Mouse (Mus musculus): ENCODE data around the gene Sbk2. TPM values are rescaled to one million over a fixed set of nuclear protein-coding genes. Genes with fewer than 3 reads are reported as not detected.

The Sbk2 gene
- total RNA-seq, 2 experiments from 2014 or later, result 31.0 to 46.5 TPM

Other genes with a start within 250 kb of the Sbk2 start
- gene Tmem150b, start 239.2 kb downstream of the Sbk2 start, total RNA-seq (2021), result under 1 TPM in 1 of 2 experiments, not detected in 1; 0.27 TPM
- 10 to 100 TPM; 20.6 to 34.1 TPM for gene Kmt5c, start 224.3 kb downstream of the Sbk2 start, total RNA-seq (2021)
- gene Cox6b2, start 211.3 kb downstream of the Sbk2 start, total RNA-seq (2021), result 1 to 10 TPM; 4.3 to 5.4 TPM
- gene Fam71e2, start 193.1 kb downstream of the Sbk2 start, total RNA-seq (2021), result not detected
- under 1 TPM; 0.20 to 0.31 TPM for gene Il11, start 181.5 kb downstream of the Sbk2 start, total RNA-seq (2021)
- gene Tmem190, start 181.5 kb downstream of the Sbk2 start, total RNA-seq (2021), result not detected
- gene Tmem238, start 174.8 kb downstream of the Sbk2 start, total RNA-seq (2021), result 1 to 10 TPM; 3.5 to 6.3 TPM
- 100 to 1,000 TPM; 796 to 873 TPM for gene Rpl28, start 171.5 kb downstream of the Sbk2 start, total RNA-seq (2021)
- 100 to 1,000 TPM in 1 of 2 experiments, 10 to 100 TPM in 1; 91.1 to 107 TPM for gene Ube2s, start 151.8 kb downstream of the Sbk2 start, total RNA-seq (2021)
- under 1 TPM; 0.12 to 0.18 TPM for gene Shisa7, start 119.7 kb downstream of the Sbk2 start, total RNA-seq (2021)
- 1 to 10 TPM; 1.9 to 4.3 TPM for gene Isoc2b, start 94.1 kb downstream of the Sbk2 start, total RNA-seq (2021)
- 10 to 100 TPM; 13.3 to 14.3 TPM for gene Isoc2a, start 87.3 kb downstream of the Sbk2 start, total RNA-seq (2021)
- gene Gm36210, start 57.9 kb downstream of the Sbk2 start, total RNA-seq (2021), result under 1 TPM in 1 of 2 experiments, not detected in 1; 0.19 TPM
- gene Zfp628, start 49.2 kb downstream of the Sbk2 start, total RNA-seq (2021), result 10 to 100 TPM in 1 of 2 experiments, 1 to 10 TPM in 1; 9.9 to 10.5 TPM
- 1 to 10 TPM; 1.9 to 4.4 TPM for gene Nat14, start 42.4 kb downstream of the Sbk2 start, total RNA-seq (2021)
- gene Ssc5d, start 38.6 kb downstream of the Sbk2 start, total RNA-seq (2021), result 10 to 100 TPM; 43.3 to 55.0 TPM
- under 1 TPM in 1 of 2 experiments, not detected in 1; 0.28 TPM for gene Sbk3, start 6.8 kb upstream of the Sbk2 start, total RNA-seq (2021)
- 10 to 100 TPM; 15.2 to 18.2 TPM for gene Zfp579, start 31.8 kb upstream of the Sbk2 start, total RNA-seq (2021)
- 1 to 10 TPM; 6.9 to 8.0 TPM for gene Zfp524, start 50.0 kb upstream of the Sbk2 start, total RNA-seq (2021)
- 10 to 100 TPM; 16.4 to 20.0 TPM for gene Fiz1, start 50.3 kb upstream of the Sbk2 start, total RNA-seq (2021)
- gene Gm44973, start 51.1 kb upstream of the Sbk2 start, total RNA-seq (2021), result not detected
- gene Zfp865, start 56.0 kb upstream of the Sbk2 start, total RNA-seq (2021), result 10 to 100 TPM; 16.8 to 21.0 TPM
- gene Ccdc106, start 56.1 kb upstream of the Sbk2 start, total RNA-seq (2021), result 1 to 10 TPM in 1 of 2 experiments, under 1 TPM in 1; 0.35 to 1.4 TPM
- gene 4632433K11Rik, start 69.7 kb upstream of the Sbk2 start, total RNA-seq (2021), result under 1 TPM in 1 of 2 experiments, not detected in 1; 0.49 TPM
- 1 to 10 TPM; 4.9 to 6.0 TPM for gene Zfp784, start 74.0 kb upstream of the Sbk2 start, total RNA-seq (2021)
- 1 to 10 TPM; 7.3 to 10.0 TPM for gene Zfp580, start 87.1 kb upstream of the Sbk2 start, total RNA-seq (2021)
- 10 to 100 TPM; 70.2 to 94.0 TPM for gene U2af2, start 97.7 kb upstream of the Sbk2 start, total RNA-seq (2021)
- 100 to 1,000 TPM in 1 of 2 experiments, 10 to 100 TPM in 1; 96.7 to 110 TPM for gene Epn1, start 115.8 kb upstream of the Sbk2 start, total RNA-seq (2021)
- gene Rfpl4, start 152.5 kb upstream of the Sbk2 start, total RNA-seq (2021), result not detected
- 1 to 10 TPM; 2.4 to 2.6 TPM for gene Rasl2-9, start 161.5 kb upstream of the Sbk2 start, total RNA-seq (2021)
- gene Vmn1r55, start 185.3 kb upstream of the Sbk2 start, total RNA-seq (2021), result not detected
- not detected for gene Vmn1r56, start 232.3 kb upstream of the Sbk2 start, total RNA-seq (2021)